Comparison of ENCODE assay signal across 23 mouse cellular contexts in genomic region chr4:104956691-104957090, GRCm38 (mm10). TPM values are rescaled to one million over a fixed set of nuclear protein-coding genes. Genes with fewer than 3 reads are reported as not detected.
A peak's percentile ranks its signal among the peaks of the same experiment; 100 is the strongest.
DNase-seq lines count a peak whose midpoint lies in the region; ATAC-seq and TF ChIP-seq lines count a peak whose summit lies in the region.
"Had no signal": no experiment of that assay in that cellular context is flagged by ENCODE, and none has a peak within 500 bp of the region (broad histone marks: within the 10 kb centered on the region; RNA-seq: fewer than 3 reads in every experiment).

No protein-coding gene starts in this region.

- TF ChIP-seq CTCF in heart, adult 2 months (IDR thresholded peaks at IDR 0.05) = no peak

- H3K4me1 ChIP-seq in embryonic facial prominence, embryonic 11.5 days (ENCODE audit: control insufficient read depth, insufficient read depth, low read length) = no peaks in the 10 kb centered on the region
- no peaks in the 10 kb centered on the region for H3K4me1 ChIP-seq in embryonic facial prominence, embryonic 10.5 days
- H3K4me1 ChIP-seq in limb, embryonic 11.5 days (ENCODE audit: control insufficient read depth, insufficient read depth, low read length) = no peaks in the 10 kb centered on the region
- H3K4me1 ChIP-seq in limb, embryonic 10.5 days = no peaks in the 10 kb centered on the region
- no peaks in the 10 kb centered on the region for H3K4me1 ChIP-seq in heart, adult 2 months (ENCODE audit: control insufficient read depth, insufficient read depth, low read length)
- H3K4me1 ChIP-seq: megakaryocyte, embryonic 14.5 days; neural tube, embryonic 12.5 days had no signal

- H3K9ac ChIP-seq in embryonic facial prominence, embryonic 11.5 days (replicated peaks; ENCODE audit: low read length) = no peak overlapping the region
- H3K9ac ChIP-seq in limb, embryonic 11.5 days (ENCODE audit: low read length) = no peak overlapping the region
- no peak overlapping the region for H3K9ac ChIP-seq in heart, adult 2 months (ENCODE audit: low read depth, low read length)
- H3K9ac ChIP-seq: forebrain, embryonic 13.5 days; heart, embryonic 13.5 days; liver, embryonic 14.5 days; neural tube, embryonic 12.5 days had no signal

- no peaks in the 10 kb centered on the region for H3K79me2 ChIP-seq in heart, adult 2 months (replicated peaks; ENCODE audit: control insufficient read depth, insufficient read depth, low read length)

- H3K27me3 ChIP-seq in embryonic facial prominence, embryonic 11.5 days (ENCODE audit: control insufficient read depth, insufficient read depth, low read length) = no peaks in the 10 kb centered on the region
- no peaks in the 10 kb centered on the region for H3K27me3 ChIP-seq in embryonic facial prominence, embryonic 10.5 days (replicated peaks; ENCODE audit: low read depth, poor library complexity, severe bottlenecking)
- H3K27me3 ChIP-seq in limb, embryonic 11.5 days (ENCODE audit: control insufficient read depth, insufficient read depth, low read length) = no peaks in the 10 kb centered on the region
- no peaks in the 10 kb centered on the region for H3K27me3 ChIP-seq in limb, embryonic 10.5 days (ENCODE audit: low read depth, poor library complexity, severe bottlenecking)
- no peaks in the 10 kb centered on the region for H3K27me3 ChIP-seq in heart, adult 2 months (ENCODE audit: control insufficient read depth, insufficient read depth, low read length)
- H3K27me3 ChIP-seq: CH12.LX; forebrain, embryonic 13.5 days; heart, embryonic 13.5 days; megakaryocyte, embryonic 14.5 days; neural tube, embryonic 12.5 days had no signal

- no peak for TF ChIP-seq EP300 in heart, adult 2 months (IDR thresholded peaks at IDR 0.05; ENCODE audit: insufficient read depth, low read depth, low read length)

- H3K4me3 ChIP-seq in embryonic facial prominence, embryonic 11.5 days (ENCODE audit: low read depth, low read length) = no peak overlapping the region
- no peak overlapping the region for H3K4me3 ChIP-seq in embryonic facial prominence, embryonic 10.5 days
- H3K4me3 ChIP-seq in limb, embryonic 11.5 days (ENCODE audit: low read depth, low read length) = no peak overlapping the region
- H3K4me3 ChIP-seq in limb, embryonic 10.5 days = no peak overlapping the region
- no peak overlapping the region for H3K4me3 ChIP-seq in heart, adult 2 months
- H3K4me3 ChIP-seq: forebrain, embryonic 13.5 days; heart, embryonic 13.5 days; megakaryocyte, embryonic 14.5 days; neural tube, embryonic 12.5 days had no signal

- no peak for TF ChIP-seq POLR2A in heart, adult 2 months (IDR thresholded peaks at IDR 0.05; ENCODE audit: insufficient read depth, low read depth, low read length)

- no peaks in the 10 kb centered on the region for H3K36me3 ChIP-seq in embryonic facial prominence, embryonic 11.5 days (replicated peaks; ENCODE audit: control insufficient read depth, insufficient read depth, low read depth, low read length)
- H3K36me3 ChIP-seq in embryonic facial prominence, embryonic 10.5 days (replicated peaks) = no peaks in the 10 kb centered on the region
- no peaks in the 10 kb centered on the region for H3K36me3 ChIP-seq in limb, embryonic 11.5 days (ENCODE audit: control insufficient read depth, insufficient read depth, low read length)
- no peaks in the 10 kb centered on the region for H3K36me3 ChIP-seq in limb, embryonic 10.5 days
- H3K36me3 ChIP-seq in heart, adult 2 months (ENCODE audit: control insufficient read depth, insufficient read depth, low read length) = no peaks in the 10 kb centered on the region
- H3K36me3 ChIP-seq: heart, embryonic 13.5 days; neural tube, embryonic 12.5 days had no signal

- intact Hi-C loops in heart, adult 2 months (cut with DNase I) = no loop called here

- no peaks in the 10 kb centered on the region for H3K9me3 ChIP-seq in embryonic facial prominence, embryonic 11.5 days (replicated peaks; ENCODE audit: control insufficient read depth, low read length)
- H3K9me3 ChIP-seq in embryonic facial prominence, embryonic 10.5 days = no peaks in the 10 kb centered on the region
- no peaks in the 10 kb centered on the region for H3K9me3 ChIP-seq in limb, embryonic 11.5 days (ENCODE audit: control insufficient read depth, low read length)
- H3K9me3 ChIP-seq in limb, embryonic 10.5 days (replicated peaks) = no peaks in the 10 kb centered on the region
- H3K9me3 ChIP-seq: forebrain, embryonic 13.5 days; heart, embryonic 13.5 days; megakaryocyte, embryonic 14.5 days; neural tube, embryonic 12.5 days had no signal

- H3K27ac ChIP-seq in embryonic facial prominence, embryonic 11.5 days (replicated peaks; ENCODE audit: low read depth, low read length) = no peak overlapping the region
- no peak overlapping the region for H3K27ac ChIP-seq in embryonic facial prominence, embryonic 10.5 days (replicated peaks)
- H3K27ac ChIP-seq in limb, embryonic 11.5 days (replicated peaks; ENCODE audit: low read depth, low read length) = no peak overlapping the region
- H3K27ac ChIP-seq in limb, embryonic 10.5 days = no peak overlapping the region
- H3K27ac ChIP-seq in heart, adult 2 months = no peak overlapping the region
- H3K27ac ChIP-seq: forebrain, embryonic 13.5 days; heart, embryonic 13.5 days; liver, embryonic 14.5 days; neural tube, embryonic 12.5 days had no signal

- peak; percentile 10 for DNase-seq in embryonic facial prominence, embryonic 11.5 days (ENCODE audit: low spot score)
- no peak for DNase-seq in embryonic facial prominence, embryonic 10.5 days (ENCODE audit: low spot score)
- DNase-seq in limb, embryonic 11.5 days (ENCODE audit: low spot score) = peak; percentile 14
- DNase-seq in limb, embryonic 10.5 days (ENCODE audit: low spot score) = no peak
- DNase-seq in urinary bladder, postnatal 14 days (ENCODE audit: low spot score) = peak; percentile 41
- DNase-seq in urinary bladder, postnatal 36 days (ENCODE audit: low spot score in 2 of 2) = no peak
- no peak for DNase-seq in heart, adult 2 months
- DNase-seq: adrenal gland, adult 2 months; cerebellum, adult 11 months; layer of hippocampus, postnatal 36 days; lung, postnatal 10 days had no signal

- no peak for ATAC-seq in embryonic facial prominence, embryonic 11.5 days (replicated peaks; ENCODE audit: insufficient number of reproducible peaks, low FRiP score, low TSS enrichment, low read depth)
- ATAC-seq in limb, embryonic 11.5 days (ENCODE audit: insufficient number of reproducible peaks, low FRiP score, low TSS enrichment, low read depth) = no peak
- ATAC-seq: forebrain, embryonic 13.5 days had no signal

- H3K4me2 ChIP-seq in embryonic facial prominence, embryonic 11.5 days (ENCODE audit: low read depth, low read length) = no peak overlapping the region
- no peak overlapping the region for H3K4me2 ChIP-seq in limb, embryonic 11.5 days (ENCODE audit: low read depth, severe bottlenecking)
- H3K4me2 ChIP-seq: forebrain, embryonic 13.5 days; heart, embryonic 13.5 days; neural tube, embryonic 12.5 days had no signal

- 58% methylated on average over 7 of the region's 7 CpGs for WGBS in embryonic facial prominence, embryonic 11.5 days
- 63% methylated on average over 7 of the region's 7 CpGs for WGBS in embryonic facial prominence, embryonic 10.5 days
- WGBS in limb, embryonic 11.5 days = 73% methylated on average over 7 of the region's 7 CpGs
- WGBS in limb, embryonic 10.5 days = 74% methylated on average over 7 of the region's 7 CpGs
- 61% methylated on average over 7 of the region's 7 CpGs for WGBS in heart, adult 2 months

RNA-seq across cellular contexts. Expression of gene Fyb2, which starts 43.4 kb away (rescaled TPM):
- polyA plus RNA-seq in embryonic facial prominence, embryonic 11.5 days (2014; fragmentation: Nextera tagmentation; extraction: Ambion mirVana) = 0.29 and 0.49 TPM in 2 replicates
- polyA plus RNA-seq in embryonic facial prominence, embryonic 10.5 days (2016; fragmentation: Nextera tagmentation; extraction: Ambion mirVana) = 0.14 and 0.21 TPM in 2 replicates
- polyA plus RNA-seq in limb, embryonic 11.5 days (2014; fragmentation: Nextera tagmentation; extraction: Ambion mirVana) = 0.08 TPM in 1 of 2 replicates, not detected in the other
- 0.09 TPM in 1 of 2 replicates, not detected in the other for polyA plus RNA-seq in limb, embryonic 10.5 days (2016; fragmentation: Nextera tagmentation; extraction: Ambion mirVana)
- total RNA-seq in heart, adult 2 months (2021) = not detected
- polyA plus RNA-seq in heart, adult 2 months (2012; rRNA removed) = not detected in 2 replicates
- total RNA-seq: common myeloid progenitor, adult 5-6 weeks; granulocyte monocyte progenitor cell, adult 5-6 weeks; hematopoietic stem cell, adult 5-6 weeks; monocyte, adult 5-6 weeks had no signal
- polyA plus RNA-seq: adrenal gland, adult 2 months; intestine, embryonic 14.5 days; stomach, embryonic 14.5 days had no signal

Comparison
In these comparisons a context has a peak if more than half of its experiments do, and no peak if none do; other contexts are left out.
1. DNase-seq: peak in embryonic facial prominence, embryonic 11.5 days (single experiment), limb, embryonic 11.5 days (single experiment) and urinary bladder, postnatal 14 days (single experiment); none in embryonic facial prominence, embryonic 10.5 days (single experiment), limb, embryonic 10.5 days (single experiment), urinary bladder, postnatal 36 days (0 of 2) and heart, adult 2 months (0 of 2).